Mouse (Mus musculus) midbrain, embryonic 11.5 days (tissue): ENCODE results near the gene Tgtp2. TPM values are rescaled to one million over a fixed set of nuclear protein-coding genes. Genes with fewer than 3 reads are reported as not detected.
"Not testable (repeated sequence)": the region's sequence is repeated elsewhere in the genome, so short reads cannot be mapped to it uniquely, and the experiment has no call there.

Experiments used
- ATAC-seq: fragments of 200-750 bp; cut with Nextera tagmentation; 2 replicates; pipeline ENCODE4 v1.8.0; 2017; ENCODE audit warnings: moderate TSS enrichment, moderate library complexity; ENCODE audit not compliant: low FRiP score
- DNase-seq: peaks from one replicate; pipeline ENCODE4 v3.0.0; 2015; ENCODE audit warnings: low spot score; ENCODE audit errors: missing footprints
- H3K27ac ChIP-seq: fragments of 300-500 bp; sonication (generic); 2 replicates; pipeline ENCODE4 v1.5.1; 2014; ENCODE audit warnings: low read depth, low read length
- H3K27me3 ChIP-seq: fragments of 300-500 bp; sonication (generic); 2 replicates; pipeline ENCODE4 v1.6.1; 2014; ENCODE audit warnings: mild to moderate bottlenecking, low read length, moderate library complexity, mixed read lengths; ENCODE audit not compliant: control insufficient read depth, insufficient read depth
- H3K36me3 ChIP-seq: fragments of 300-500 bp; sonication (generic); 2 replicates; pipeline ENCODE4 v1.6.1; 2014; ENCODE audit warnings: mild to moderate bottlenecking, low read length, moderate library complexity, mixed read lengths; ENCODE audit not compliant: control insufficient read depth, insufficient read depth
- H3K4me1 ChIP-seq: fragments of 300-500 bp; sonication (generic); 2 replicates; pipeline ENCODE4 v1.6.1; 2014; ENCODE audit warnings: low read length; ENCODE audit not compliant: control insufficient read depth, insufficient read depth
- H3K4me2 ChIP-seq: fragments of 300-500 bp; sonication (generic); 2 replicates; pipeline ENCODE4 v1.6.1; 2014; ENCODE audit warnings: mild to moderate bottlenecking, moderate library complexity
- H3K4me3 ChIP-seq: fragments of 300-500 bp; sonication (generic); 2 replicates; pipeline ENCODE4 v1.5.1; 2014; ENCODE audit warnings: low read depth, low read length
- H3K9ac ChIP-seq: fragments of 300-500 bp; sonication (generic); 2 replicates; pipeline ENCODE4 v1.6.1; 2014; ENCODE audit warnings: low read length
- H3K9me3 ChIP-seq: fragments of 300-500 bp; sonication (generic); 2 replicates; pipeline ENCODE4 v1.6.1; 2016; ENCODE audit warnings: low read length; ENCODE audit not compliant: control insufficient read depth
- WGBS: fragments of 180-500 bp; shearing (Covaris S2); extraction: QIAGEN DNeasy Blood & Tissue Kit; methylation state at CpG from one replicate; pipeline ENCODE4 v1.1.7; 2014; 5-methylcytosine and 5-hydroxymethylcytosine counted together
- polyA plus RNA-seq: library from polyadenylated mRNA; unstranded; fragments of >200 nt; fragmentation: Nextera tagmentation; extraction: Ambion mirVana; gene quantifications from 2 replicates; pipeline ENCODE4 v1.2.1, GENCODE M21; 2014

The Tgtp2 gene
- polyA plus RNA-seq, 1 experiment from 2014 or later = not detected

DNA sequence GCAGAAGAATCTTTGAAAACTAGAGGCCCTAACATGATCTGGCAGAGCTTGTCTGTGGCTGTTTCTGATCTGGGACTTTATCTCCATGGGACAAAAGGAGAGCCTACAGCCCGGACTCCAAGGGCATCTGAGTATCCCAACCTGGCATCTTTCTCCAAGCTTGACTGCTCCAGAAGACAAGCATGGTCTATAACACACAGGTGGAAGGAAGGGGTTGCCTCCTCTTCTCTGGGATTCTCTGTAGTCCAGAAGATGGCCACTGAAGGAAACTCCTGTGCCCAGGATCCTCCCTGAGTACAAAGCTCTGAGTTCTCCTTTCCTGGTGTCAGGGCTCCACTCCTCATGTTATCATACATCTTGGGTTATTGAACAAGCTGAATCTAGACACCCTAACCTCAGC is 16.6 kb upstream of the Tgtp2 start:
- no peak overlapping the region for H3K27ac ChIP-seq
- DNase-seq (no peak), ATAC-seq (no peak)
- no peaks in the 10 kb centered on the region for H3K9me3 ChIP-seq
- H3K4me2 ChIP-seq = no peak overlapping the region
- no peaks in the 10 kb centered on the region for H3K36me3 ChIP-seq
- H3K9ac ChIP-seq = no peak overlapping the region
- H3K27me3 ChIP-seq = no peaks in the 10 kb centered on the region
- 71% methylated on average over 1 of the region's 1 CpGs for WGBS
- no peaks in the 10 kb centered on the region for H3K4me1 ChIP-seq
- no peak overlapping the region for H3K4me3 ChIP-seq

DNA sequence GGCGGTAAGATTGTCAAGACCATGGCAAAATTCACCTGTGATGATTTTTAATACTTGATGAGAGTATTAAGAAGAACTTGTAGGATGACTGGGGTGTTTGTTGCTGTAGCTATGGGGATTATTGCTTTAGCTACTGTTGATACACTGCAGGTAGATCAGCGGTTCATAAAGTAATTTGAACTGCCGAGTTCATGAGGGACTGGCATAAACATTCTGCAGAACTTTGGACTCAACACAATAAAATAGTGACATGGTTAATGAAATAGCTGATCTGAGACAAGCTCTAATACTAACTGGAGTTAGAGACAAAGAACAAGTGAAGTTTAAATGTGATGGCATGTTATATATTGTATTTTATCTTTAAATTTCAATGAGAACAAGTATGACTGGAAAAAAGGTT is 14.7 kb upstream of the Tgtp2 start:
- Histone ChIP-seq H3K36me3 (no peaks in the 10 kb centered on the region), H3K4me3 (no peak overlapping the region), H3K9ac (no peak overlapping the region), H3K27ac (no peak overlapping the region), H3K4me2 (no peak overlapping the region), H3K9me3 (no peaks in the 10 kb centered on the region), H3K4me1 (no peaks in the 10 kb centered on the region), H3K27me3 (no peaks in the 10 kb centered on the region)
- 87% methylated on average over 3 of the region's 3 CpGs for WGBS
- ATAC-seq (no peak), DNase-seq (no peak)

DNA sequence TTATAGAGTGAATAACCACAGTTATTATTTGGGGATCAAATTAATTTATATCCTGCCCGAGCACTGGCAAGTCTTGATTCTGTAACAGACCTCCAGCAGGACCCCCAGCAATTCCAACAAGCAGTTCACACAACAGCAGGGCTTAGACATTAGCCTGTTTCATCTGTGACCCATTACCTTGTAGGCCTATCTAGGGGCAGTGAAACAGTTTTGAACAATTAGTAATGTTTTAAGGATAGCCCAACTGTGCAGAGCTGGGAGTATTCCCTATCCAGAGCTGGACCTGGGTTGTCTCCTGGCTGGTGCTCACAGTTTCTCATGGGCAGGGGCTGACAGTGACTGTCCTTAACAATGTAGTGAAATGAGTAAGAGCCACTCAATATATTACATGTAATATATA is 13.0 kb upstream of the Tgtp2 start:
- 77% methylated on average over 1 of the region's 1 CpGs for WGBS
- Histone ChIP-seq H3K27me3 (no peaks in the 10 kb centered on the region), H3K27ac (no peak overlapping the region), H3K4me2 (no peak overlapping the region), H3K9ac (no peak overlapping the region), H3K9me3 (no peaks in the 10 kb centered on the region), H3K36me3 (no peaks in the 10 kb centered on the region), H3K4me1 (no peaks in the 10 kb centered on the region), H3K4me3 (no peak overlapping the region)
- ATAC-seq = no peak
- DNase-seq = no peak

DNA sequence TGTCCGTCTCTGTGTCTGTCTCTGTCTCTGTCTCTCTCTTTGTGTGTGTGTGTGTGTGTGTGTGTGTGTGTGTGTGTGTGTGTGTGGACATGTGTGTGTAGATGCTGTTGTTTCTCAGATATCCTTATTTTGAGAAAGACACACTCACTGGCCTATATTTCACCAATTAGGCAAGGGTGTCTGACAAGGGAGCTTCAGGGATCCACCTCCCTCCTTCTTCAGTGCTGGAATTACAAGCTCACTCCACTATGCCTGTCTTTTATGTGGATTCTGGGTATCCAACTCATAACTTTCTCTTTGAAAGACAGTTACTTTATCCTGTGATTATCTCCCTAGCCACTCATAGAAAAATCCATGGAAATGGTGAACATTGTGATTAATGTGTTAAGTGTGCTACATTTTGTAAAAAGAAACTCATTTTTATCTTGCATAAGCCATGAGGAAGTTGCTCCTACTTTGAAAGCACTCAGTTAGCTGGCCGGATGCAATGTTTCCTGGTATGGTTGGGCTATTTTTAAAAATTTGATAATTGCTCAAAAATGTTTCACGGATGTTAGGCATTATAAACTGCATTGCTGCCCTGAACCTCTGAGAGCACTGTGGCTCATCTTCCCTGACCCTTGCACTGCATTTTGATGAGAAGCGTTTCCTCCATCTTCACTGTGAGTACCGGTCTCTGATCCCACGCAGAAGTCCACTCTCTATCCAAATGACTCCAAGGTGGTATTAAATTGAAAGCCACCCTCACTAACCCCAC is 12.2 kb upstream of the Tgtp2 start, which contains the start of gene Ifi47:
Gene Ifi47, plus strand, starts transcription at position 587 of the 757 bp plus-strand sequence.
- not testable (repeated sequence) for H3K9me3 ChIP-seq

DNA sequence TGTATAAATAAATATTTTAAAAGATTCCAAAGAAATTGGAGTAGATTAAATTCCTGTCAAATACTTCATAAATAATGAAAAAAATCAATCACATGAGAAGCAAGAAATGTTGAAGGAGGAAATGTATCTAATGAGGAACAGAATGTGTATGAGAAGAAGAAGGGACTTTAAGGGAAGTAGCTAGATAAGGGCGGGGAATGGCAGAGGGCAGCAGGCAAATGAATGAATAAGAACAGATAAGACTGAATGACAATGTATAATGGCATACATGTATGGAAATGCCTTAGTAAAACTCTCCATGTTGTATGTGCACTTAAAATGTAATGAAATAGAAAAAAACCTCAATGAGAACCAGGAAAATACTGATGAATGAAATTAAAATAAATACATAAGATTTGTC is 4.4 kb upstream of the Tgtp2 start:
- Histone ChIP-seq H3K4me1 (no peaks in the 10 kb centered on the region), H3K4me2 (no peak overlapping the region), H3K4me3 (no peak overlapping the region), H3K9ac (no peak overlapping the region), H3K27me3 (no peaks in the 10 kb centered on the region), H3K27ac (no peak overlapping the region), H3K9me3 (no peaks in the 10 kb centered on the region), H3K36me3 (no peaks in the 10 kb centered on the region)
- WGBS = 100% methylated on average over 1 of the region's 1 CpGs
- DNase-seq (no peak), ATAC-seq (no peak)

More for the DNA sequence above, 12.2 kb upstream of the Tgtp2 start, which contains the start of gene Ifi47:
- H3K9ac ChIP-seq, H3K27ac ChIP-seq, H3K4me1 ChIP-seq, H3K4me2 ChIP-seq, H3K36me3 ChIP-seq, H3K27me3 ChIP-seq, H3K4me3 ChIP-seq, ATAC-seq, DNase-seq: not testable (repeated sequence)
- WGBS = 84% methylated on average over 6 of the region's 6 CpGs

DNA sequence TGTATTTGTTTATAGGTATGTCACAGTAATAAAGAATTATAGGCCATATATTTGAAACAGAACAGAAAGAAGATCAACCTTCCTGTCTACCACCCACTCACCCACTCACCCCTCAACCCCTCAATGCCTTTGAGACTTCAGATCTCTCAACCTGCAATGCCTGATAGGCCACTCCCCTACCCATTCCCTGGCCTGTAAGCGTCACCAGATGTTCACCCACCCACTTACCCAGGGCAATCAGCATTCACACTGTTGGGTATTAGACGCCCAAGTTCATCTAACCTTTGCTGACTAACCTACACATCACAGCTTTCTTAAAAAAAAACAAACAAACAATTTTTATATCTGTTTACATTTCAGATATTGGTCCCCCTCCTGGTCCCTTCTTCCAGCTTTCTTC is 2.1 kb downstream of the Tgtp2 start:
- H3K9ac ChIP-seq, H3K4me2 ChIP-seq, H3K27me3 ChIP-seq, H3K4me3 ChIP-seq, H3K9me3 ChIP-seq, H3K4me1 ChIP-seq, H3K36me3 ChIP-seq, DNase-seq, ATAC-seq, H3K27ac ChIP-seq: not testable (repeated sequence)
- 80% methylated on average over 2 of the region's 2 CpGs for WGBS

DNA sequence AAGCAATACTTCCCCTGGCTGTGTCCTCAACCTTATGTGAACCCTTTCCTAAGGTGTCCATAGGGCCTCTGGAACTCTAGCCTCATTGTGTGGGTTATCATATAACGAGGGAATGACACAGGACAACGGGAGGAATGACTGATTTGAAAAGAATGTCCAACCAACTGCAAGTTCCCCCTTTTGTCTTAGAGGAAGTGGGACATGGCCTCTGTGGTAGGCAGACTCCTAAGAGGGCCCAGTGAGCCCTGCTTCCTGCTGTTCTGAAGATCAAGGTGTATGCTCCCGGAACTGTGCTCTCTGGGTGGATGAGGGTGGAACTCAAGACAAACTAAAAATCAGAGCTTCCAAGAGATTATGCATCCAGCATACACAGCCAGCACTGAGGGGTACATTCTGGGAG is 3.9 kb downstream of the Tgtp2 start:
- not testable (repeated sequence) for ATAC-seq, H3K9ac ChIP-seq, H3K4me2 ChIP-seq, H3K9me3 ChIP-seq, H3K4me3 ChIP-seq, H3K27me3 ChIP-seq, H3K27ac ChIP-seq, DNase-seq, H3K36me3 ChIP-seq, H3K4me1 ChIP-seq
- WGBS = 80% methylated on average over 2 of the region's 3 CpGs

DNA sequence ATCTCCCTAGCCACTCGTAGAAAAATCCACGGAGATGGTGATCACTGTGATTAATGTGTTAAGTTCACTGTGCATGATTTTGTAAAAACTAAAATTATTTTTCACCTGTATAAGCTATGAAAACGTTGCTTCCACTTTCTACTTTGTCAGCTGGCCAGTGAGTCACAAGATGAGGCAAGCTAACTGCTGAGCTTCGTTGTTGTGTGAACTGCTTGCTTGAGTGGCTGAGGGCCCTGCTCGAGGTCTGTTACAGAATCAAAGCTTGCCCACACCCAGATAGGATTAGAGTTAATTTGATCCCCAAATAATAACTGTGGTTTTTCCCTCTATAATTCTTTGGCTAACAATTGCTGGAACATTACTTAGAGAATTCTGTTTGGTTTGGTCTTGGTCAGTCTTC is 12.1 kb downstream of the Tgtp2 start:
- H3K9me3 ChIP-seq, H3K27me3 ChIP-seq, H3K36me3 ChIP-seq, H3K4me3 ChIP-seq, DNase-seq, H3K4me1 ChIP-seq, ATAC-seq, H3K4me2 ChIP-seq, H3K27ac ChIP-seq, H3K9ac ChIP-seq: not testable (repeated sequence)
- no CpG with 5 or more reads among the region's 5 CpGs for WGBS

DNA sequence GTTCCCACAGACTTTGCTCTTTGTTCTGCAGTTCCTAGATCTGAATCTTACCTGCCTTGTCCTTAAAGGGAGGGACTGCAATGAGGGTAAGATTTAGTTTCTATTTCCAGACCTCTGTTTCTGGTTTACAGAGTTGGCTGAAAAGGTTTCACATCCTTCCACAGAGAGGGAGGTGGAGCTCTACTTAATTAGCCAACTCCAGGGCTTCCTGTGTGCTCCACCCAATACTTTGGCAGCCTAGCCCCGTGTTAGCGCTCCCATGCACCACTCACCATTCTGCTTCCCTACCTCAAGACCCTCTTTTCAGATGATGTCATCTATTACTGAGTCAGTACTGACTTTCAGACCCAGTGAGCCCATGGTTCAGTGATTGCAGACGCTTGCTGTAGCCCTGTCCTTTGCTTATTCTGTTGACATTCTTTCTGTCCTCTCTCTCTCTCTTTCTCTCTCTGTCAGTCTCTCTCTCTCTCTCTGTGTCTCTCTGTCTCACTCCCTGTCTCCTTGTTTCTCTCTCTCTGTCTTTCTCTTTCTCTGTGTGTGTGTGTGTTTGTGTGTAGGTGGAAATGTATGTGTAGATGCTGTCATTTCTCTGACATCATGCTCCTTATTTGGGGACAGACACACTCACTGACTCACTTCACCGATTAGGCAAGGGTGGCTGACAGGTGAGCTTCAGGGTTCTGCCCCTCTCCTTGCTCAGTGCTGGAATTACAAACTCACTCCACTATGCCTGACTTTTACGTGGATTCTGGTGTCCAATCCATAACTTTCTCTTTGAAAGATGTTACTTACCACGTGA is 12.7 kb downstream of the Tgtp2 start, which contains the start of gene 9930111J21Rik2:
Gene 9930111J21Rik2, minus strand, starts transcription at position 150 of the 799 bp plus-strand sequence.
- not testable (repeated sequence) for H3K27ac ChIP-seq, H3K4me1 ChIP-seq, H3K9ac ChIP-seq, H3K9me3 ChIP-seq, H3K36me3 ChIP-seq, ATAC-seq, H3K27me3 ChIP-seq, H3K4me3 ChIP-seq, DNase-seq, H3K4me2 ChIP-seq
- WGBS = 100% methylated on average over 1 of the region's 6 CpGs
